Mouse (Mus musculus) urinary bladder, postnatal 36 days (tissue): ENCODE measurements at regions not wholly inside any gene's neighbourhood (a gene's known extent, or its start where the extent isn't known, plus 50 kb on each side); places are given as distances from the start of the nearest gene placed in this dataset.

ENCODE experiments used
- DNase-seq, 2 experiments: peaks; one replicate each; pipeline ENCODE4 v3.0.0; 2022; ENCODE audit warnings: low spot score in 2 of 2, mixed read lengths in 1 of 2

DNA sequence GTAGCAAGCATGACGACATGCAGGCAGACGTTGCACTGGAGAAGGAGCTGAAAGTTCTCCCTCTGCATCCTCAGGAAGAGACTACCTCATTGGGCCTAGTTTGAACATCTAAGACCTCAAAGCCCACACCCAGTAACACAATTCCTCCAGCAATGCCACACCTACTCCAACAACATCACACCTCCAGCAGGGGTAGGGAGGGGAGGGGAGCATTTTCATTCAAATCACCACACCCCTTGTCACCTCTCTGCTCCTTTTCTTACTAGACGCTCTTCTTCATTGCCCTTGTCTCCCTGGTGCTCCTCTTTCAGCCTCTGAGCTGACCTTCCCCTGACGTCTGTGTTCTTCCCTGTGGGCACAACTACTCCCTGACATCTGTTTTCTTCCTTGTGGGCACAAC lies 81.1 kb upstream of the Irx3 start:
- DNase-seq = no peak

DNA sequence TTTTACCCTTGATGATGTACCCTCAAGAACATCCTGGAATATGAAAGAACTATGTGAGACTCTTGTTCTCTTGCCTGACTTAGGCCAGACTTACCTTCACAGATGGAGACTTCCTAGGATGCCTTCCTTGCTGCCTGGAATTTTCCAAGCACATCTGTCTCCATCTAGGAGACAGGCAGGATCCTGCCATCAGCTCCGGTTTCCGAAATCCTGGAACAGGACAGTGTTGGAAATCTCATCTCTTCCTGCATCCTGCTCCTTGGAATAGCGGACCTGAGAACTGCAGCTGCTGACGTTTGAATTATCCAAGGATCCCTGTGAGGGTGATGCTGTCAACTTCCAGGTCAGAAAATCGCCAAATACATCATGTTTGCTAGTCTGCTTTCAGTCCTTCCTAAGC lies 77.0 kb upstream of the Irx3 start:
- no peak for DNase-seq

DNA sequence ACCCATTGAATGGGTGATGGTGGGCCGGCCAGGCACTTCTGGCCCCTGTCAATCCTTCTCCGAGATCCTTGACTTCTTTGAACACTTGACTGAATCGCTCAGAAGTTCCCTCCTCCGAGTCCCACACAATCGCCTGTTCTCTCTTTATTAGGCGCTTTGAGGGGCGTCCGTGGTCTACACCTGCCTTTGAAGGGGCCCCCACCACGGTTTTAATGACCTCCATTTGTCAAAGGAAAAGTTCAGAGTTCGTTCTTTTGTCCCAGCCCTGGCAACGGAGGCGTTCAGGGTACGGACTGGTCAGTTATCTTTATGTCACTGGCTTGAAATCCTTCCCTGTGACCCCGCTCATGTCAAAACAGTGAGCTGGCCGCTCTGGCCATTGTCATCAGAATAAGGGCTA lies 74.3 kb upstream of the Irx3 start:
- no peak for DNase-seq

DNA sequence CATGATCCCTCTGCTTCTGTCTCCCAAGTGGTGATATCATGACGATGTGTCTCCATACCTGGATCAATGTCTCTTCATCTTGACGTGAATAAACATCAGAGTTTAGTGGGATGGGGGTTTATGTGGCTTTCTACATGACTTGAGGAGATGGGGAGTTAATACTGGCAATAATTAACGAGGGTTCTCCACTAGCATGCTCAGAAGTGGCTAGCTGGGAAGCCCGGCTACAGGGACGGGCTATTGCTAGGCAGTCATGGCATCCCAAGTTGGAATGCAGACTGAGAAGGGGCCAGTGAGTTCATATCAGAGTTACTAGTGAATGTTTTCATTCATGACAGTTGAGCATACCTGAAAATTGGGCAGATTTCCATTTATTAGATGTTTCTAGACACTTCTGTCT lies 71.4 kb upstream of the Irx3 start:
- no peak for DNase-seq

DNA sequence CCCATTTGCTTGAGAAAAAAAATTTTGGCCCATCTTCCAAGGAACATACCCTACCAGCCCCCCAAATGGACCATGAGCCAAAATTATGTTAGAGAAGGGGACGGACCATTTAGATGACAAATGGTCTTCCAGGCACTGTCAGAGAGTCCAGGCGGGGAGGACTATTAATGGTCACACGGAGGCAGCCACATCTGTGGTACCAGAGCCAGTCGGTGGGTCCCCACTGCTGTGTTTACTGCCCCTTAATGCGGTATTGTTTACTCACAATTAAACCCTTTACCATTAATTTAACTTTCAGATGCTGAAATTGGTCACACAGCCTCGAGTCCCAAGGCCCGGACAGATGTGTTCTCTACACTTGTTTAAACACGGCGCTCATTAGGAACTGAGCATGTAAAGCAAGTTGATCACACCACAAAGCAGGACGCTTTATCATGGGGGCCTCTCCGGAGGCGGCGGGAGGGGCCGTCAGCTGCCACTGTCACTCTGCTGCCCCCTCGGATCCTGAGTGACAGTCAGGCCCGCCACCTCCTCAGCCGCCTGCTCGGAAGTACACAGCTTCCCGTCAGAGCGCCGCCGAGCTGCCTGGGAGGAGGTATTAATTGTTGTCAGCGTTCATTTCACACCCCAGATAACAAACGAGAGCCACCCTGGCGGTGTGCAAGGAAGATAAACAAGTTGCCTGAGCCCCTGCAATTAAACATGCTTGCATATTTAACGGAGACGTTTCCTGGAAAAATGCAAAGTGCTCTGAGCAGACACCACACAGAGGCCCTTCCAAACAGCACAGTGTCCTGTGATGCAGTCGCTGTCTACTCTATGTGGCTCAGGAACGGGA lies 70.6 kb upstream of the Irx3 start:
- DNase-seq = no peak

DNA sequence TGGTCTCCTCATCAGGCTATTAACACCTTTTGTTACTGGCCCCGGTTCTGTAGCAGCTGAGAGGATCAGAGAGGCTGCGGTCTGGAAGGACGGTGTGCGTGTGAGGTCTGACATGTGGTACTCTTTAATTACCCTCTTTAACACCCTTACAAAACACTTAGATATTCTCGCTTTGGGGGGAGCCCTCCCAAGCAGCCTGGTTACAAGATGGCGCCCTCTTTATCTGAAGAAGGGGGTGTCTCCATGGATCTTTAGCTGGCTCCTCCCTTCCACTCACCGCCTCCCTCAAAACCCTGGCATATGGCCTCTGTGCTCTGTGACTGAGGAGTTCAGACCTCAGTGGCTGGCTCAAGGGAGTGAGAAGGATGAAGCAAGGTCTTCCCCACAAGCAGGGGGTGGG lies 65.2 kb upstream of the Irx3 start:
- no peak for DNase-seq

DNA sequence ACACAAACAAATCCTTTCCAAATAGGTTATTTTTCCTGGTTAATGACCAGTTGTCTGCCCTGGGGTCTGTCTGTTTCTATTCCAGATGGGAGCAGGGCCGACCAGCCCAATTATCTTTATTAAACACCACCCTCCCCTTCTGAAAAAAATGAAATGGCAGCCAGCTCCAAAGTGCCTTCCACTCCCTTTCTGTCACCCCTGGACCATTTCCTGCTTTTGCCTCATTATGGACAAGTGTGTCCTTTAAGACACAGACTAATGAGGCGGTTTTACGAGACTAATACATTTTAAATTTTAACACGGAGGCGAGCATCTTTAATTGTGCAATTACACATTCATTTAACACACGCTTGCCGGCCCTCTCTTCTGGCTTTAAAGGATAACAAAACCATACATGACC lies 64.2 kb upstream of the Irx3 start:
- no peak for DNase-seq

DNA sequence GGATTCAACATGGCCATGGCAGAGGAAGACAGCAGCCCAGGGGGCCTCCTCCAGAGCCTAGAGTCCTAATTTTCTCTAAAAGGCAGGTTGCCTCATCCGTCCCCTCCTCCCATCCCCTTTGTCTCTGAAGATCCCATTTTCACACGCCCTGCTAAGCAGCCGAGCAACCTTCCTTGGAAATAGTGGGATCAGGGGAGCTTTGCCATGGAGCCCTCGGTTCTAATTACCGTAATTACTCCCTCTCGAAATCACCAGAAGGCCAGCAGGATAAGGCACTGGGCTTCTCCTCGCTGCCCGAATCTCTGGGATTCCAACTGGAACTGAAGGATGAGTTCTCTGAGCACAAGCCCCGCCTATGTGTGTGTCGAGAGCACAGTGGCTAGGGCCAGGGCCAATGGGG lies 63.5 kb upstream of the Irx3 start:
- no peak for DNase-seq

DNA sequence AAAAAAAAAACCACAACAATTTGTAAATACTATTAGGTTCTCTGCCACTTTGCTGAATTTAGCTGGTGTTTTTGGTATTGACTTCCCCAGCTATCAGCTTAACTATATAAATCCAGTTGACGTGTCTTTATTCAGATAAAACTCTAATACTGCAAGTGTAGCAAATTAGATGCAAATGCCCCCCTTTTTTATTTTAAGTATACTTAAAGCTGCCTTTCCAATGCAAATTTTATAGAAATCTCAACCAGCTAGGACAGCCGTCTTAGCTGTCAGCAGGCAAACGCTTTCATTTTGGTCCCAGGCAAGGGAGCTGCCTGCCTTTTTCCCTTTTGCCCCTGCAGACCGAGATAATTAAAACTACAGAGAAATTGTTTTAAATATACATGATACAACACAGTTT lies 61.6 kb upstream of the Irx3 start:
- no peak for DNase-seq

DNA sequence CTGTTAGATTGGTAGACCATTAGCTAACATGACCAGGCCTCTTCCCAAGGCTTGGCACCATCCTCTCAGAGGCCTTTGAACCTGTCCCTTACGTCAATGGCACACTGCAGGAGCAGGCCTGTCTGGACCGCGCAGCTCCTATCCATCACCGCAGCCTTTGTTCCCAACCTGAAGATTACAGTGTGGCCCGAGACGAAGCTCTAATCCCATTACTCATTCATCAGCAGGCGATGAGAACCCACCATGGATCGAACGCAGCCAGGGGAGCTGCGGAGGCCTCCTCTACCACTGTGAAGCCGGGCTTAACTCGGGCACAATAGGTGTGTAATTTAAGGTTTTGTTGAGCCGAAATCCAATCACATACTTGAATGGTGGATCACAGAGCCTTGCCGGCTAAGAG lies 54.0 kb upstream of the Irx3 start:
- no peak for DNase-seq

DNA sequence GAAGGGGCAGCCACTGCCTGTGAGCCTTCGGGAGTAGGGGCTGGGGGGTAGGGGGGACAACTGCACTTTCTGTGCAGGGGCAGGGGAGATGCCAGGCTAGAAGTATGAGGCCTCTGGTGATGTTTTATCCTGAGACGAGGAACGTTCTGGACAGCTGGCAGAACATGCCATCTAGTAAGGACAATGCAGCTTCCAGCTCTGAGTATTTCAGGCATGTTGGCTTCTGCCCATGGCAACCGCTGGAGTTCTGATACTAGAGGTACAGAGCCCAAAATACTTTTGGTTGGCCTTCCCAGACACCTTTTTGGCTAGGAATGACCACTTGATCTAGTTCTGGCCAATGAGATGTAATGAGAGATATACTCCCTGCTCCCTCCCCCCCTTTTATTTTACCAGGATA lies 52.5 kb upstream of the Irx3 start:
- no peak for DNase-seq

DNA sequence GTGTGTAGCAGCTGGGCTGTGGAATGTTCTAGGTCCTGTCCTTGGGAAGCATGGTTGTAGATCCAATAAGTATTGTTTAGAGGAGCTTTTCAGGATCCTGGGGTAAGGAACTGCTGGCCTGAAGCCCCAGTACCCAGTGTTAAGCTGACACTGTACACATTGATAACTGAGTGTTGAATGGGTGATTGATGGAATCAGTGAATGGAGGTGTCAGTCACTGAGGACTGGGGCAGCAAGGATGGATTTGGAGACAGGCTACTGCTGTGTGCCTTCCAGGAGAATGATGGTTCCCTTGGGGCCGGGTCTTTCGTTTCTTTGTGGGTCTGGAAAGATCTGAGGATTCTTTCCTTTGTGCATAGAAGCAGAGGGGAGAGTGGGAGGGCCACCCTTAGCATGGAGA lies 51.9 kb upstream of the Irx3 start:
- DNase-seq = no peak

DNA sequence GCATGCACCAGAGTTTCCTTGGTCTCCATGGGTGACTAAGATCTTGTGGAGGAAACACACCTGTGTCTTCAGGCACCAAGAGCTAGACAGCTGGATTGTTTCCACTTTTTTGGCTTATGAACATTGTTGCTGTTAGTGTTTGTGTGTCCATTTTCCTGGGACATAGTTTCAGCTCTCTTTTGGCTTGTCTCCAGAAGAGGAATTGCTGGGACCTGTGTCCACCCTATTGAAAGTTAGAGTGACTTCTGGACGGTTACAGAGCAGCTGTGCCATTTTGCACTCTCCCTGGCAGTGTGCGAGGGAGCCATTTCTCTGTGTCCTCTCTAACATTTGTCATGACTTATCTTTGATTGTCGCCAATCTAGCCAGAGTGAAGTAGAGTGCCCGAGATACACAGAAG lies 51.5 kb upstream of the Irx3 start:
- DNase-seq = no peak
